Mouse (Mus musculus): ENCODE data around the gene Rdx. TPM values are rescaled to one million over a fixed set of nuclear protein-coding genes. Genes with fewer than 3 reads are reported as not detected.
"Not testable (repeated sequence)": the region's sequence is repeated elsewhere in the genome, so short reads cannot be mapped to it uniquely, and the experiment has no call there.

Rdx gene
- polyA plus RNA-seq, 1 experiment from 2014 or later, result 59.1 TPM

DNA sequence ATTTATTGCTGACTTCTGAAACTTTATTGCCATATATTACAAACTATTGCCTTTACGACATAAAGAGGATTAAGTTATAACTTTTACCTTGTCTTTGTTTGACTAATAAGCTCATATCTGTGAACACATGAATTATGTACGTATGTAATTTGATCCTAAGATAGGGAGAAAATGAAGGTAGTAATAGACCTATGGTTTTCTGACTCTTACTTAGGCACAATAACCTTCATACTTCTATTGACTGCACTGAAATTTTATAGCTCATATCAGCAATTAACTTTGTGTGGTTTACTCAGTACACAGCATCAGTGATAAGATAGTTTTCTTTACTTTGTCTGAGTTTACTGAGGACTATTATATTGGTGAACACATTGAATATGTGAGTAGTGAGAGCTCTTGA lies 5.3 kb upstream of the Rdx start:
- no peaks in the 10 kb centered on the region for H3K79me2 ChIP-seq (ENCODE audit: inconsistent target)
- H3K27ac ChIP-seq, result no peak overlapping the region
- no peaks in the 10 kb centered on the region for H3K36me3 ChIP-seq (ENCODE audit: inconsistent target)
- no peak overlapping the region for H3K4me3 ChIP-seq (ENCODE audit: inconsistent target)
- 86% methylated on average over 2 of the region's 2 CpGs for WGBS (ENCODE audit: missing documents)

GRCm38 (mm10) chr9:52046686-52047085 lies 287 bp upstream of the Rdx start:
- Histone ChIP-seq H3K4me3 (ENCODE audit: inconsistent target) (no peak overlapping the region), H3K27ac (no peak overlapping the region), H3K36me3 (ENCODE audit: inconsistent target) (no peaks in the 10 kb centered on the region), H3K79me2 (ENCODE audit: inconsistent target) (peaks cover 29% of the 10 kb centered on the region)
- 68% methylated on average over 5 of the region's 5 CpGs for WGBS (ENCODE audit: missing documents)

GRCm38 (mm10) chr9:52047821-52048649 lies 1.1 kb downstream of the Rdx start:
- 2% methylated on average over 91 of the region's 118 CpGs for WGBS (ENCODE audit: missing documents)
- peaks cover 42% of the 10 kb centered on the region for H3K79me2 ChIP-seq (ENCODE audit: inconsistent target)
- H3K27ac ChIP-seq, result peak overlapping the region; percentile 60
- H3K36me3 ChIP-seq (ENCODE audit: inconsistent target), result no peaks in the 10 kb centered on the region
- peak overlapping the region; percentile 45 for H3K4me3 ChIP-seq (ENCODE audit: inconsistent target)

- Histone ChIP-seq H3K36me3 (ENCODE audit: inconsistent target) (no peaks in the 10 kb centered on the region), H3K4me3 (ENCODE audit: inconsistent target) (peak overlapping the region; percentile 48), H3K79me2 (ENCODE audit: inconsistent target) (peaks cover 49% of the 10 kb centered on the region), H3K27ac (no peak overlapping the region)
- under 1% methylated on average over 40 of the region's 60 CpGs for WGBS (ENCODE audit: missing documents)
These were observed 1.7 kb downstream of the Rdx start for GRCm38 (mm10) chr9:52048650-52049081.

DNA sequence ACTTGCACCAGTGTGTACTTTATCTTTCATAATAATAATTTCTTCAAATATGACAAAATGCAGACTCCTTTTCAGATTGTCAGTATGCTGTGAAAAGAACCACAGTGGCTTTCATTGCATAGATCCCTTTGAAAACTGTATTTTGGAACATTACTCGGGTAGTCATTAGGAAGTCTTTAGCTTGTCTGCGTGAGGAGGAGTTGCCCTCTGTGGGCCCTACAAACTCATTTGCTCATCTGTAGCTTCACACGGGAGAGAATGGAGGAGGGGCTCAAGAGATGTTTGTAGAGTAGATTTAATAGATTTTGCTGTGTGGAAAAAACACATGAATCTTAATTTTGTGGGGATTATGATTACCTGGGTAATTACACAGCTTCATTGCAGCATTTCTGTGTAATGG lies 2.6 kb downstream of the Rdx start:
- Histone ChIP-seq H3K79me2 (ENCODE audit: inconsistent target) (peaks cover 58% of the 10 kb centered on the region), H3K36me3 (ENCODE audit: inconsistent target) (no peaks in the 10 kb centered on the region), H3K4me3 (ENCODE audit: inconsistent target) (peak overlapping the region; percentile 48), H3K27ac (no peak overlapping the region)
- 15% methylated on average over 3 of the region's 3 CpGs for WGBS (ENCODE audit: missing documents)

DNA sequence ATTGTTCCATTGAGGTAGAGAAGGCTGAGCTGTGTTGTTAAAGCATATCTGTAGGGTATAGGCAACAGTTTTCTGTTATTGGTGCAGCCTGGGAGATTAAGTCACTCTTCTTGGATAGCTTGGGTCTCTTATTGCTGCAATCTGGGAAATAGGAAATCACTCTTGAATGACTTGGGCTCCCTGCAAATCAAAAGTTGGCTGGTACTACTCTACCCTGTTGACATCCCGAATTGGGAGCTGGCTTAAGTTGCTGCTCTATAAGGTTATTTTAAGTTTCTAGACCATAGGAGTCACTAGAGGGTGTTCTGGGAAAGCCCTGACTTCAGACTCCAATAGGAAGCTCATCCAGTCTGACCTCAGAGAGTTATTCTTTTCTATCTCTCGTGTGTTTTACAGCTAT lies 3.4 kb downstream of the Rdx start:
- H3K27ac ChIP-seq, result no peak overlapping the region
- no peaks in the 10 kb centered on the region for H3K36me3 ChIP-seq (ENCODE audit: inconsistent target)
- H3K79me2 ChIP-seq (ENCODE audit: inconsistent target), result peaks cover 66% of the 10 kb centered on the region
- 65% methylated on average over 2 of the region's 2 CpGs for WGBS (ENCODE audit: missing documents)
- no peak overlapping the region for H3K4me3 ChIP-seq (ENCODE audit: inconsistent target)

DNA sequence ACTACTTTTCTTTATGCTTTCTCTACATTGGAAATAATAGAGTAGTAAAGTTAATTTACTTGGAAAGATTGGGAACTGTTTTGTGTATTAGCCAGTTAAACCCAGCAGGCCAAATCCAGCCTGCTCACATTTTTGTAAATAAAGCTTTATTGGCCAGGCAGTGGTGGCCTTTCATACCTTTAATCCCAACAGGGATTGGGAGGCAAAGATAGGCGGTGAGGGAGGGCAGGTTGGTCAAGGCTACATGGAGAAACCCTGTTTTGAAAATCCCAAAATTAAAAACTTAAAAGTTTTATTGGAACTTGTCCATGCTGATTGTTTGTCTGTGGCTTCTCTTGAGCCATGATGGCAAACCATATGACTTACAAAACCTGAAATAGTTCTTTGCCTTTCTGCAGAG lies 5.2 kb downstream of the Rdx start:
- Histone ChIP-seq H3K4me3 (ENCODE audit: inconsistent target) (no peak overlapping the region), H3K79me2 (ENCODE audit: inconsistent target) (peaks cover 84% of the 10 kb centered on the region), H3K36me3 (ENCODE audit: inconsistent target) (no peaks in the 10 kb centered on the region), H3K27ac (no peak overlapping the region)
- 100% methylated on average over 1 of the region's 1 CpGs for WGBS (ENCODE audit: missing documents)

- 100% methylated on average over 3 of the region's 3 CpGs for WGBS (ENCODE audit: missing documents)
- no peak overlapping the region for H3K27ac ChIP-seq
- no peak overlapping the region for H3K4me3 ChIP-seq (ENCODE audit: inconsistent target)
These were observed 8.3 kb downstream of the Rdx start for GRCm38 (mm10) chr9:52055313-52055712.

DNA sequence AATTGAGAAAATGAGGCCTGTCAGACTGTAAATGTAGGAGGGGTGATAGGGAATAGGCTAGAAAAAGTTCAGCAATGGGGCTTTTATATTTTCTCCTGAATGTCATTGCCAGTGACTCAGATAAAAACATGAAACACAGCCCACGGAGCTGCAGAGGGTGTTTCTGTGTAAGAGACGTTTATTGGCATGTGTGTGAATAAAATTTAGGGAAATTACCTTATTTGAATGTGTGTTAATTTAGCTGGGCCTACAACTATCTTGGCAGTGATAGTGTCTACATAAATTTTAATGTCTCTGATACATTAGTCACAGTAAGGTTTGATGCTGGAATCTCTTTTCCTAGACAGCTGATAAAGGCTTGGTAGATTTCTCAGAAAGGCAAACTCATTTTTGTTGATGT lies 12.8 kb downstream of the Rdx start:
- WGBS (ENCODE audit: missing documents), result 28% methylated on average over 2 of the region's 2 CpGs
- Histone ChIP-seq H3K36me3 (ENCODE audit: inconsistent target) (peaks cover 21% of the 10 kb centered on the region), H3K79me2 (ENCODE audit: inconsistent target) (peaks cover 83% of the 10 kb centered on the region), H3K27ac (no peak overlapping the region), H3K4me3 (ENCODE audit: inconsistent target) (no peak overlapping the region)

More at GRCm38 (mm10) chr9:52055313-52055712, 8.3 kb downstream of the Rdx start:
- Histone ChIP-seq H3K36me3 (ENCODE audit: inconsistent target) (no peaks in the 10 kb centered on the region), H3K79me2 (ENCODE audit: inconsistent target) (peaks cover 100% of the 10 kb centered on the region)

DNA sequence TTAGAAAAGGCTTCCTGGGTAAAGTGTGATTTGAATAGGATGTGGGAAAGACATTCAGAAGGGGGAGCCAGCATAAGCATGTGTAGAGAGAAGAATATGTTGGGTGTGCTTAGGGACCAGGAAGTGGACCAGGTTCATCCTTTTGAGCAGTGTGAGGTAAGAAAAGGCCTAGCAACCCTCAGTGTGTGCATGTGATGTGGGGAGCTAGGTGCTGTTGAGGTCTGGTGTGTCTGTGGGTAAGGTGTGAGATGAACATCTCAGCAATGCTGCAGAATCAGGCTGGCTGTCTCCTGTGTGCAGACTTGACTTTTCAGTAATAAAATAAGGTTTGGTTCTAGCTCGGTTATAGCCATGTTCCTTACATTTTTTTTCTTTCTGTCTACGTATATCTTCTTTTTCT lies 23.1 kb downstream of the Rdx start:
- H3K79me2 ChIP-seq (ENCODE audit: inconsistent target), result no peaks in the 10 kb centered on the region
- no peak overlapping the region for H3K27ac ChIP-seq
- peaks cover 63% of the 10 kb centered on the region for H3K36me3 ChIP-seq (ENCODE audit: inconsistent target)
- 94% methylated on average over 2 of the region's 2 CpGs for WGBS (ENCODE audit: missing documents)
- H3K4me3 ChIP-seq (ENCODE audit: inconsistent target), result no peak overlapping the region

DNA sequence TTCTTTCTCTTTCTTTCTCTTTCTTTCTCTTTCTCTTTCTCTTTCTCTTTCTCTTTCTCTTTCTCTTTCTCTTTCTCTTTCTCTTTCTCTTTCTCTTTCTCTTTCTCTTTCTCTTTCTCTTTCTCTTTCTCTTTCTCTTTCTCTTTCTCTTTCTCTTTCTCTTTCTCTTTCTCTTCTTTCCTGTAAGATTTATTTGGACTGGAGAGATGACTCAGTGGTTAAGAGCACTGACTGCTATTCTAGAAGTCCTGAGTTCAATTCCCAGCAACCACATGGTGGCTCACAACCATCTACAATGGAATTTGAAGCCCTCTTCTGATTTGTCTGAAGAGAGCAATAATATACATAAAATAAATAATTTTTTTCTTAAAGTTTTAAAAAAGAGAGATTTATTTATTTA lies 24.4 kb downstream of the Rdx start:
- not testable (repeated sequence) for H3K4me3 ChIP-seq (ENCODE audit: inconsistent target); H3K79me2 ChIP-seq (ENCODE audit: inconsistent target); H3K27ac ChIP-seq
- H3K36me3 ChIP-seq (ENCODE audit: inconsistent target), result peaks cover 60% of the 10 kb centered on the region

GRCm38 (mm10) chr9:52072202-52072601 lies 25.2 kb downstream of the Rdx start:
- Histone ChIP-seq H3K36me3 (ENCODE audit: inconsistent target) (peaks cover 53% of the 10 kb centered on the region), H3K27ac (no peak overlapping the region)

DNA sequence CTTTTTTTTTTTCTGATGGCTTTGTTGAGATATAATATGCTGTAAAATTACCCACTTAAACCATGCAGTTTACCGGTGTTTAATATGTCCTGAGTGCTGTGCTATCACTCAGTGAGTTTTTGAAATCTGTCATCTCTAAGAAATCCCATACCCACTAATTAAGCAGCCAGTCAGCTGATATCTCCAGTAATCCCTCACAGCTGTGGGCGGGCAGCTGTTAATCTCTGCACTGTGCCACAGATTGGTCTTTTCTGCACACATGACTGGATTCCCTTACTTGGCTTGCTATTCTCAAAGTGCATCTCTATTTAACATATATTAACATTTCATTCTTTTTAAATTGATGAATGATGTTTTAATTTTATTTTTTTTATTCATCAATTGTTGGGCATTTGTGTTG lies 29.1 kb downstream of the Rdx start:
- 95% methylated on average over 2 of the region's 2 CpGs for WGBS (ENCODE audit: missing documents)
- Histone ChIP-seq H3K4me3 (ENCODE audit: inconsistent target) (no peak overlapping the region), H3K27ac (no peak overlapping the region), H3K36me3 (ENCODE audit: inconsistent target) (peaks cover 31% of the 10 kb centered on the region), H3K79me2 (ENCODE audit: inconsistent target) (peaks cover 7% of the 10 kb centered on the region; the same call in 1 of the 2 replicates)

More at GRCm38 (mm10) chr9:52072202-52072601, 25.2 kb downstream of the Rdx start:
- no peak overlapping the region for H3K4me3 ChIP-seq (ENCODE audit: inconsistent target)
- H3K79me2 ChIP-seq (ENCODE audit: inconsistent target), result no peaks in the 10 kb centered on the region

- H3K36me3 ChIP-seq (ENCODE audit: inconsistent target), result peaks cover 23% of the 10 kb centered on the region
- H3K79me2 ChIP-seq (ENCODE audit: inconsistent target), result peaks cover 7% of the 10 kb centered on the region; the same call in 1 of the 2 replicates
- WGBS (ENCODE audit: missing documents), result 57% methylated on average over 1 of the region's 1 CpGs
- H3K4me3 ChIP-seq (ENCODE audit: inconsistent target), result no peak overlapping the region
- no peak overlapping the region for H3K27ac ChIP-seq
These were observed 30.7 kb downstream of the Rdx start for GRCm38 (mm10) chr9:52077692-52078091.

DNA sequence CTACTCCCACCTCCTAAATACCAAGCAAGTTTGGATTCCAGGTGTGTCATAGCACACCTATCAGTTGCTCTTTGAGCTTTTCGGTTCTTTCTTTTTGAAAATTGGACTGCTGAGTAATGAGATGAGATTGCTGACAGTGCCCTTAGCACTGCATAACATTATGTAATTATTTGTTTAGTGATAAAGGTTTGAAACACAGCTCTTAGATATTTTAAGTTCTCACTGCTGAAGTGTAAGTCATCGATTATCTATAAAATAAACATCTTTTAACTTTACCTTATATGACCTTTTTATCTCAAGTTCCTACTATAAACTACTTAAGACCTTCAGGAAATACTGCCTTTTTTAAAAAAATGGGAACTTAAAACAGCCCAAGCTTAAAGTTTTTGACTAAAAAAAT lies 35.0 kb downstream of the Rdx start:
- 89% methylated on average over 2 of the region's 2 CpGs for WGBS (ENCODE audit: missing documents)
- Histone ChIP-seq H3K79me2 (ENCODE audit: inconsistent target) (peaks cover 7% of the 10 kb centered on the region; the same call in 1 of the 2 replicates), H3K36me3 (ENCODE audit: inconsistent target) (peaks cover 17% of the 10 kb centered on the region), H3K4me3 (ENCODE audit: inconsistent target) (no peak overlapping the region), H3K27ac (peak overlapping the region; percentile 17; the same call in 1 of the 2 replicates)

Measured in macrophage (primary cell).